Mouse (Mus musculus) liver, embryonic 11.5 days (tissue): Measurements from ENCODE around the gene Bcar1. TPM values are rescaled to one million over a fixed set of nuclear protein-coding genes. Genes with fewer than 3 reads are reported as not detected.

Experiments used
- ATAC-seq: fragments of 200-750 bp; cut with Nextera tagmentation; replicated peaks from 2 replicates; pipeline ENCODE4 v1.8.0; 2017; ENCODE audit warnings: moderate number of reproducible peaks, mild to moderate bottlenecking, moderate TSS enrichment, moderate library complexity; ENCODE audit not compliant: low FRiP score
- DNase-seq: peaks from one replicate; pipeline ENCODE4 v3.0.0-alpha.2; 2017; ENCODE audit warnings: low spot score
- H3K27ac ChIP-seq: fragments of 300-500 bp; sonication (generic); 2 replicates; pipeline ENCODE4 v1.5.1; 2014; ENCODE audit warnings: mild to moderate bottlenecking, low read depth, low read length, control low read depth
- H3K27me3 ChIP-seq: fragments of 300-500 bp; sonication (generic); replicated peaks from 2 replicates; pipeline ENCODE4 v1.6.1; 2014; ENCODE audit warnings: low read length, mixed read lengths; ENCODE audit not compliant: control insufficient read depth, insufficient read depth
- H3K36me3 ChIP-seq: fragments of 300-500 bp; sonication (generic); 2 replicates; pipeline ENCODE4 v1.6.1; 2014; ENCODE audit warnings: mild to moderate bottlenecking, low read length, moderate library complexity, mixed read lengths; ENCODE audit not compliant: control insufficient read depth, insufficient read depth
- H3K4me1 ChIP-seq: fragments of 300-500 bp; sonication (generic); replicated peaks from 2 replicates; pipeline ENCODE4 v1.6.1; 2014; ENCODE audit warnings: low read length, mixed read lengths; ENCODE audit not compliant: control insufficient read depth, insufficient read depth
- H3K4me2 ChIP-seq: fragments of 300-500 bp; sonication (generic); 2 replicates; pipeline ENCODE4 v1.6.1; 2014; ENCODE audit warnings: mild to moderate bottlenecking, control low read depth, moderate library complexity
- H3K4me3 ChIP-seq: fragments of 300-500 bp; sonication (generic); 2 replicates; pipeline ENCODE4 v1.5.1; 2014; ENCODE audit warnings: low read depth, low read length, control low read depth
- H3K9ac ChIP-seq: fragments of 300-500 bp; sonication (generic); 2 replicates; pipeline ENCODE4 v1.6.1; 2014; ENCODE audit warnings: low read depth, low read length, control low read depth
- H3K9me3 ChIP-seq: fragments of 300-500 bp; sonication (generic); 2 replicates; pipeline ENCODE4 v1.6.1; 2016; ENCODE audit warnings: low read length, inconsistent platforms, mixed read lengths; ENCODE audit not compliant: control insufficient read depth
- WGBS: fragments of 180-500 bp; shearing (Covaris S2); extraction: QIAGEN DNeasy Blood & Tissue Kit; methylation state at CpG from one replicate; pipeline ENCODE4 v1.1.7; 2014; 5-methylcytosine and 5-hydroxymethylcytosine counted together
- polyA plus RNA-seq: library from polyadenylated mRNA; unstranded; fragments of >200 nt; fragmentation: Nextera tagmentation; extraction: Ambion mirVana; gene quantifications from 2 replicates; pipeline ENCODE4 v1.2.1, GENCODE M21; 2014

Gene Bcar1
- polyA plus RNA-seq, 1 experiment from 2014 or later: 27.8 TPM

GRCm38 (mm10) chr8:111731231-111731977 lies 12.2 kb downstream of the Bcar1 start:
- Histone ChIP-seq H3K4me1 (peaks cover 59% of the 10 kb centered on the region), H3K27ac (peak overlapping the region; percentile 51; the same call in 1 of the 2 replicates), H3K9me3 (no peaks in the 10 kb centered on the region), H3K9ac (peak overlapping the region; percentile 68), H3K27me3 (peaks cover 22% of the 10 kb centered on the region), H3K4me3 (peak overlapping the region; percentile 71), H3K4me2 (peak overlapping the region; percentile 80), H3K36me3 (no peaks in the 10 kb centered on the region)
- DNase-seq (no peak), ATAC-seq (peak; percentile 19)
- under 1% methylated on average over 38 of the region's 39 CpGs for WGBS

- Histone ChIP-seq H3K4me2 (peak overlapping the region; percentile 80), H3K27ac (no peak overlapping the region), H3K27me3 (peaks cover 17% of the 10 kb centered on the region), H3K4me1 (peaks cover 43% of the 10 kb centered on the region), H3K9ac (no peak overlapping the region), H3K4me3 (no peak overlapping the region), H3K36me3 (no peaks in the 10 kb centered on the region), H3K9me3 (no peaks in the 10 kb centered on the region)
- ATAC-seq (no peak), DNase-seq (no peak)
- whole genome bisulfite sequencing: 51% methylated on average over 7 of the region's 7 CpGs
Measured at GRCm38 (mm10) chr8:111729233-111730170, 14.1 kb downstream of the Bcar1 start.

GRCm38 (mm10) chr8:111728481-111728880 lies 15.1 kb downstream of the Bcar1 start:
- Histone ChIP-seq H3K4me2 (no peak overlapping the region), H3K9ac (no peak overlapping the region), H3K9me3 (no peaks in the 10 kb centered on the region), H3K27me3 (peaks cover 13% of the 10 kb centered on the region), H3K27ac (0 out of 2 replicates have a peak overlapping the region, but pooled peaks have one; percentile 19), H3K4me1 (peaks cover 34% of the 10 kb centered on the region), H3K36me3 (no peaks in the 10 kb centered on the region), H3K4me3 (no peak overlapping the region)
- DNase-seq: no peak
- ATAC-seq: no peak
- 71% methylated on average over 5 of the region's 5 CpGs for WGBS

DNA sequence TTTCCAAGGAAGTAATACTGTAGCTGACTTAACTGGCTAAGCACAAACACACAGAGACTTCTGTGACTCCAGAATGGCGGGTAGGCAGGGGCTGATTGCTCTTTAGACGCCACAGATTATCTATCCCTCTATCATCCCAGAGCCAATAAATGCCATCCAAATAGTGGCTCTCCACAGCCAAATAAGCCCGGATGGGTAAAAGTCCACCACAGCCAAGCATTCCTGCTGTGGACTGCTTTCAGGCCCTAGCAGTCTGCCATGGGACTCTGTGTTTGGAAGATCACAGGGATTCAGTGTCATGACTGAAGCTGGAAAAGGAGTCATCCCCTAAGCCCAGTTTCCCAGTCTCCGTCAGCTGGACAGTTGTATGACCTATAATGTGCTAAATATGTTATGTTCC lies 16.1 kb downstream of the Bcar1 start:
- 67% methylated on average over 4 of the region's 4 CpGs for WGBS
- peaks cover 13% of the 10 kb centered on the region for H3K27me3 ChIP-seq
- DNase-seq: no peak
- no peak overlapping the region for H3K27ac ChIP-seq
- no peaks in the 10 kb centered on the region for H3K36me3 ChIP-seq
- H3K9me3 ChIP-seq: no peaks in the 10 kb centered on the region
- peaks cover 25% of the 10 kb centered on the region for H3K4me1 ChIP-seq
- no peak overlapping the region for H3K9ac ChIP-seq
- ATAC-seq: no peak
- H3K4me3 ChIP-seq: no peak overlapping the region
- no peak overlapping the region for H3K4me2 ChIP-seq

- H3K9ac ChIP-seq: no peak overlapping the region
Measured at GRCm38 (mm10) chr8:111726102-111726900, 17.3 kb downstream of the Bcar1 start.

GRCm38 (mm10) chr8:111725341-111725740 lies 18.3 kb downstream of the Bcar1 start:
- Histone ChIP-seq H3K36me3 (peaks cover 4% of the 10 kb centered on the region; the same call in 1 of the 2 replicates), H3K4me1 (peaks cover 15% of the 10 kb centered on the region), H3K27me3 (peaks cover 1% of the 10 kb centered on the region), H3K9ac (no peak overlapping the region), H3K9me3 (no peaks in the 10 kb centered on the region), H3K4me2 (no peak overlapping the region), H3K4me3 (no peak overlapping the region), H3K27ac (no peak overlapping the region)
- DNase-seq: no peak
- 87% methylated on average over 6 of the region's 6 CpGs for WGBS
- ATAC-seq: no peak

More at GRCm38 (mm10) chr8:111726102-111726900, 17.3 kb downstream of the Bcar1 start:
- ATAC-seq (peak; percentile 32; the same call in 1 of the 2 replicates), DNase-seq (no peak)
- Histone ChIP-seq H3K4me1 (peaks cover 24% of the 10 kb centered on the region), H3K9me3 (no peaks in the 10 kb centered on the region), H3K27me3 (peaks cover 11% of the 10 kb centered on the region), H3K4me3 (no peak overlapping the region), H3K36me3 (no peaks in the 10 kb centered on the region), H3K4me2 (no peak overlapping the region), H3K27ac (peak overlapping the region; percentile 57)
- 54% methylated on average over 7 of the region's 7 CpGs for WGBS

GRCm38 (mm10) chr8:111720115-111720544 lies 23.5 kb downstream of the Bcar1 start:
- Histone ChIP-seq H3K9ac (no peak overlapping the region), H3K4me1 (peaks cover 22% of the 10 kb centered on the region), H3K4me2 (no peak overlapping the region), H3K27me3 (no peaks in the 10 kb centered on the region), H3K9me3 (no peaks in the 10 kb centered on the region), H3K27ac (no peak overlapping the region), H3K36me3 (peaks cover 7% of the 10 kb centered on the region; the same call in 1 of the 2 replicates), H3K4me3 (no peak overlapping the region)
- no peak for DNase-seq
- 61% methylated on average over 4 of the region's 4 CpGs for WGBS
- ATAC-seq: no peak

DNA sequence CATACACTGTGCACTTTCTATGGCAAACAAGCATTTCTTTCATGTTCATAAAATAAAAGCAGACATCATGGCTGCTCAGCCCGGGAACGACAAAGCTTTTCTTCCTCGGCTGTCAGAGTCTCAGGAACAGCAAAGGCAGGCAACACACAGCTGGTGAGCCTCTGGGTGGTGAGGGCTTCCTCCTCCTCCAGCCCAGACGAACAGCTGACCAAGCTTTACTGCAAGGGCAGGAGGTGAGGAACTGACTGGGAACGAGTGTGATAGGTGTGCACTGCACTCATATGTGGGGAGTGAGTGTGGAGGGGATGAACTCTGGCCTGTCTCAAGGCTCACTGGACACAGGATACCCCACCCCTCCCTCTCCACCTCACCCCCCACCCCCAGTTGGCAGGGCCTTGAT lies 24.7 kb downstream of the Bcar1 start:
- Histone ChIP-seq H3K4me1 (peaks cover 22% of the 10 kb centered on the region), H3K27ac (no peak overlapping the region), H3K4me3 (no peak overlapping the region), H3K4me2 (no peak overlapping the region), H3K9ac (no peak overlapping the region), H3K36me3 (peaks cover 10% of the 10 kb centered on the region), H3K9me3 (no peaks in the 10 kb centered on the region), H3K27me3 (no peaks in the 10 kb centered on the region)
- DNase-seq (no peak), ATAC-seq (no peak)
- WGBS: 74% methylated on average over 5 of the region's 5 CpGs
